Comparison of ENCODE assay signal across 10 mouse cellular contexts in genomic region chr4:134019641-134020351, GRCm38 (mm10). TPM values are rescaled to one million over a fixed set of nuclear protein-coding genes. Genes with fewer than 3 reads are reported as not detected.
DNase-seq lines count a peak whose midpoint lies in the region; ATAC-seq lines count a peak whose summit lies in the region.
"Had no signal": no experiment of that assay in that cellular context is flagged by ENCODE, and none has a peak within 500 bp of the region (broad histone marks: within the 10 kb centered on the region; RNA-seq: fewer than 3 reads in every experiment).

No protein-coding gene starts in this region.

- 2% methylated on average over 16 of the region's 16 CpGs for WGBS in kidney, embryonic 14.5 days
- 1% methylated on average over 16 of the region's 16 CpGs for WGBS in forebrain, embryonic 10.5 days
- WGBS in liver, embryonic 12.5 days (ENCODE audit: insufficient replicate concordance) = 4% methylated on average over 16 of the region's 16 CpGs

- H3K9ac ChIP-seq in kidney, embryonic 14.5 days (ENCODE audit: low read depth, low read length) = no peak overlapping the region
- no peak overlapping the region for H3K9ac ChIP-seq in liver, embryonic 12.5 days

- no peaks in the 10 kb centered on the region for H3K36me3 ChIP-seq in kidney, embryonic 14.5 days (ENCODE audit: control insufficient read depth, insufficient read depth, low read length)
- H3K36me3 ChIP-seq in forebrain, embryonic 10.5 days (replicated peaks) = peaks cover 12% of the 10 kb centered on the region; the same call in 1 of the 2 replicates
- no peaks in the 10 kb centered on the region for H3K36me3 ChIP-seq in liver, embryonic 12.5 days

- peaks cover 21% of the 10 kb centered on the region for H3K27me3 ChIP-seq in kidney, embryonic 14.5 days (ENCODE audit: control insufficient read depth, insufficient read depth, low read length)
- H3K27me3 ChIP-seq in forebrain, embryonic 10.5 days (ENCODE audit: poor library complexity, severe bottlenecking) = no peaks in the 10 kb centered on the region
- H3K27me3 ChIP-seq in liver, embryonic 12.5 days (replicated peaks) = peaks cover 55% of the 10 kb centered on the region

- ATAC-seq in kidney, embryonic 14.5 days (ENCODE audit: low FRiP score, low TSS enrichment) = peak; percentile 54; the same call in 1 of the 2 replicates
- peak; percentile 57 for ATAC-seq in liver, embryonic 12.5 days

- no peak overlapping the region for H3K4me3 ChIP-seq in kidney, embryonic 14.5 days (ENCODE audit: low read length)
- H3K4me3 ChIP-seq in forebrain, embryonic 10.5 days = peak overlapping the region; percentile 94
- no peak overlapping the region for H3K4me3 ChIP-seq in liver, embryonic 12.5 days

- H3K27ac ChIP-seq in kidney, embryonic 14.5 days (ENCODE audit: low read depth, low read length) = no peak overlapping the region
- peak overlapping the region; percentile 97 for H3K27ac ChIP-seq in forebrain, embryonic 10.5 days
- H3K27ac ChIP-seq in liver, embryonic 12.5 days = peak overlapping the region; percentile 20

- DNase-seq in kidney, adult 11 months = no peak
- peak; percentile 84 for DNase-seq in forebrain, embryonic 10.5 days (ENCODE audit: extremely low spot score, low spot score)
- peak; percentile 68 for DNase-seq in retina, adult 2 months (ENCODE audit: low read depth, low spot score)
- DNase-seq in spleen, postnatal 14 days (ENCODE audit: low spot score in 2 of 2) = no peak
- DNase-seq in layer of hippocampus, postnatal 36 days = no peak
- no peak for DNase-seq in lung, adult 18-20 months

- H3K9me3 ChIP-seq in kidney, embryonic 14.5 days (ENCODE audit: control insufficient read depth, low read length) = no peaks in the 10 kb centered on the region
- H3K9me3 ChIP-seq in forebrain, embryonic 10.5 days = no peaks in the 10 kb centered on the region
- H3K9me3 ChIP-seq in liver, embryonic 12.5 days (replicated peaks) = no peaks in the 10 kb centered on the region

- H3K4me1 ChIP-seq in kidney, embryonic 14.5 days (ENCODE audit: control insufficient read depth, insufficient read depth, low read length) = peaks cover 30% of the 10 kb centered on the region
- peaks cover 59% of the 10 kb centered on the region for H3K4me1 ChIP-seq in forebrain, embryonic 10.5 days
- H3K4me1 ChIP-seq in liver, embryonic 12.5 days = peaks cover 17% of the 10 kb centered on the region; the same call in 1 of the 2 replicates

- H3K4me2 ChIP-seq in kidney, embryonic 14.5 days (replicated peaks; ENCODE audit: low read depth, low read length) = peak overlapping the region; percentile 8; the same call in 1 of the 2 replicates
- H3K4me2 ChIP-seq in liver, embryonic 12.5 days = peak overlapping the region; percentile 53

RNA-seq across cellular contexts. Expression of gene Lin28a, which starts 1.2 kb away (rescaled TPM):
- polyA plus RNA-seq in kidney, embryonic 14.5 days (2014; fragmentation: Nextera tagmentation; extraction: Ambion mirVana) = not detected in 2 replicates
- 21.6 and 25.7 TPM in 2 replicates for polyA plus RNA-seq in forebrain, embryonic 10.5 days (2016; fragmentation: Nextera tagmentation; extraction: Ambion mirVana)
- 4.2 and 5.8 TPM in 2 replicates for polyA plus RNA-seq in liver, embryonic 12.5 days (2016; fragmentation: Nextera tagmentation; extraction: Ambion mirVana)
- not detected for total RNA-seq in layer of hippocampus, postnatal 36 days (2021)
- polyA plus RNA-seq: urinary bladder, adult 2 months had no signal

RNA-seq across cellular contexts. Expression of gene Dhdds, which starts 19.1 kb away (rescaled TPM):
- polyA plus RNA-seq in kidney, embryonic 14.5 days (2014; fragmentation: Nextera tagmentation; extraction: Ambion mirVana) = 42.2 and 42.9 TPM in 2 replicates
- polyA plus RNA-seq in forebrain, embryonic 10.5 days (2016; fragmentation: Nextera tagmentation; extraction: Ambion mirVana) = 40.3 and 41.9 TPM in 2 replicates
- polyA plus RNA-seq in liver, embryonic 12.5 days (2016; fragmentation: Nextera tagmentation; extraction: Ambion mirVana) = 24.5 and 25.6 TPM in 2 replicates
- total RNA-seq in layer of hippocampus, postnatal 36 days (2021) = 10 to 100 TPM; 57.8 to 62.6 TPM

RNA-seq across cellular contexts. Expression of gene Zfp683, which starts 33.8 kb away (rescaled TPM):
- polyA plus RNA-seq in kidney, embryonic 14.5 days (2014; fragmentation: Nextera tagmentation; extraction: Ambion mirVana) = not detected in 2 replicates
- polyA plus RNA-seq in forebrain, embryonic 10.5 days (2016; fragmentation: Nextera tagmentation; extraction: Ambion mirVana) = not detected in 2 replicates
- polyA plus RNA-seq in liver, embryonic 12.5 days (2016; fragmentation: Nextera tagmentation; extraction: Ambion mirVana) = not detected in 2 replicates
- not detected for total RNA-seq in layer of hippocampus, postnatal 36 days (2021)
- polyA plus RNA-seq: liver, embryonic 16.5 days had no signal

RNA-seq across cellular contexts. Expression of gene Crybg2, which starts 40.8 kb away (rescaled TPM):
- 4.5 and 6.0 TPM in 2 replicates for polyA plus RNA-seq in kidney, embryonic 14.5 days (2014; fragmentation: Nextera tagmentation; extraction: Ambion mirVana)
- 1.7 and 3.5 TPM in 2 replicates for polyA plus RNA-seq in forebrain, embryonic 10.5 days (2016; fragmentation: Nextera tagmentation; extraction: Ambion mirVana)
- polyA plus RNA-seq in liver, embryonic 12.5 days (2016; fragmentation: Nextera tagmentation; extraction: Ambion mirVana) = 0.71 and 0.82 TPM in 2 replicates
- total RNA-seq in layer of hippocampus, postnatal 36 days (2021) = 1 to 10 TPM; 1.2 to 1.8 TPM

RNA-seq across cellular contexts. Expression of gene Hmgn2, which starts 51.3 kb away (rescaled TPM):
- 3,172 and 3,245 TPM in 2 replicates for polyA plus RNA-seq in kidney, embryonic 14.5 days (2014; fragmentation: Nextera tagmentation; extraction: Ambion mirVana)
- 3,760 and 3,774 TPM in 2 replicates for polyA plus RNA-seq in forebrain, embryonic 10.5 days (2016; fragmentation: Nextera tagmentation; extraction: Ambion mirVana)
- polyA plus RNA-seq in liver, embryonic 12.5 days (2016; fragmentation: Nextera tagmentation; extraction: Ambion mirVana) = 971 and 1,001 TPM in 2 replicates
- total RNA-seq in layer of hippocampus, postnatal 36 days (2021) = 100 to 1,000 TPM; 119 to 123 TPM

Comparison
In these comparisons a context has a peak if more than half of its experiments do, and no peak if none do; other contexts are left out.
1. DNase-seq: peak in forebrain, embryonic 10.5 days (single experiment) and retina, adult 2 months (single experiment); none in kidney, adult 11 months (single experiment), spleen, postnatal 14 days (0 of 2), layer of hippocampus, postnatal 36 days (0 of 2) and lung, adult 18-20 months (0 of 2).